In the genomic region with DNA sequence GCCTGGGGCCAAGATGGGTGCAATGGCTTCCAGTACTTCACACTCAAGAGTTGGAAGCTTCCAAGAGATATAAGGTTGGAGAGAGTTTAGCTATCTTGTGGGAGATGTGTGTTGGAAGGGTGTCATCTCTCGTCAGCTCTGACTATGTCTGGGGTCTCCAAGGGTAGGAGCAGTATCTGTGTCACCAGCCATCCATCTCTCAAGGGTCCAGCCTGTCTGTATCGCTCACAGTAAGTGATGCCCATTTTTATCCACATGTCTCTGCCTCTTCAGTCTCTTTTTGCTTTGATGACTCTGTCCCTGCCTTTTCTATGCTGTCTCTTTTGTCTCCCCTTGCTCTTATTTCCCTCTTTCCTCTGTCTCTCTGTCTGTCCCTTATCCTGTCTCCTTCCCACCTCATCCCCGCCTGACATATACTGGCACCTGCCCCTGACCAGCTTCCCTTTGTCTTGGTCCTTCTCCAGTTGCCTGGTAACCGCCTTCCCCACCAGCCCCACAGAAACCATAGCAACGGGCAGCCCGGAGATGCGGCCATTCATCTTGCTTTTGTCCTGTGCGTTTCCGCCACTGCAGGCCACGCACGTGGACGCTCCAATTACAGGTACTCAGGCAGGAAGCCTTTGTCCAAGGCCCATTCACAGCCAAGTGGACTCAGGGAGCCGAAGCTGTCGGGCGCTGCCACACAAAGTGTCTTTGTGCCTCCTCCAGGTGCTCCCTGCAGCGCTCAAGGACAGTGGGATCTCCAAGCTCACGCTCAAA, we compare ENCODE assay signal across 10 mouse cellular contexts.
DNase-seq lines count a peak whose midpoint lies in the region; ATAC-seq and TF ChIP-seq lines count a peak whose summit lies in the region.
"Had no signal": no experiment of that assay in that cellular context is flagged by ENCODE, and none has a peak within 500 bp of the region (broad histone marks: within the 10 kb centered on the region; RNA-seq: fewer than 3 reads in every experiment).

No protein-coding gene starts in this region.

- TF ChIP-seq CTCF in left cerebral cortex, adult 2 months (IDR thresholded peaks at IDR 0.05) = no peak

- H3K9ac ChIP-seq in forebrain, embryonic 16.5 days (replicated peaks; ENCODE audit: low read depth, low read length) = peak overlapping the region; percentile 41
- 0 out of 2 replicates have a peak overlapping the region, but pooled peaks have one; percentile 16 for H3K9ac ChIP-seq in neural tube, embryonic 14.5 days (replicated peaks; ENCODE audit: low read depth, low read length)

- H3K4me1 ChIP-seq in forebrain, embryonic 16.5 days (replicated peaks; ENCODE audit: control insufficient read depth, insufficient read depth, low read length) = peaks cover 12% of the 10 kb centered on the region
- peaks cover 12% of the 10 kb centered on the region for H3K4me1 ChIP-seq in neural tube, embryonic 14.5 days (ENCODE audit: control insufficient read depth, insufficient read depth, low read length)

- no peak overlapping the region for H3K4me3 ChIP-seq in forebrain, embryonic 16.5 days (replicated peaks; ENCODE audit: low read length)
- no peak overlapping the region for H3K4me3 ChIP-seq in left cerebral cortex, adult 2 months
- no peak overlapping the region for H3K4me3 ChIP-seq in neural tube, embryonic 14.5 days (ENCODE audit: low read depth, low read length)

- peak overlapping the region; percentile 43 for H3K27ac ChIP-seq in forebrain, embryonic 16.5 days (ENCODE audit: low read length)
- H3K27ac ChIP-seq in left cerebral cortex, adult 2 months = no peak overlapping the region
- peak overlapping the region; percentile 78 for H3K27ac ChIP-seq in neural tube, embryonic 14.5 days (ENCODE audit: low read depth, low read length)
- H3K27ac ChIP-seq: kidney, postnatal 0 days had no signal

- ATAC-seq in forebrain, embryonic 16.5 days = peak; percentile 80
- peak; percentile 92 for ATAC-seq in neural tube, embryonic 14.5 days (ENCODE audit: low read depth)

- H3K36me3 ChIP-seq in forebrain, embryonic 16.5 days (ENCODE audit: control insufficient read depth, insufficient read depth) = no peaks in the 10 kb centered on the region
- no peaks in the 10 kb centered on the region for H3K36me3 ChIP-seq in neural tube, embryonic 14.5 days (ENCODE audit: control insufficient read depth, insufficient read depth, low read length)
- H3K36me3 ChIP-seq: G1E had no signal

- peak; percentile 24 for DNase-seq in embryo, embryonic 11.5 days (ENCODE audit: low read depth, low spot score)
- peak; percentile 30 to 44 for DNase-seq in left cerebral cortex, adult 2 months (ENCODE audit: extremely low spot score in 1 of 2, low spot score in 2 of 2)
- DNase-seq in thymus, adult 18-20 months = no peak
- no peak for DNase-seq in gastrocnemius, postnatal 4 days (ENCODE audit: low spot score in 2 of 2)
- DNase-seq in thymus, postnatal 0 days (ENCODE audit: low spot score) = no peak
- no peak for DNase-seq in adrenal gland, postnatal 14 days

- H3K9me3 ChIP-seq in forebrain, embryonic 16.5 days (ENCODE audit: control insufficient read depth, low read length) = no peaks in the 10 kb centered on the region
- no peaks in the 10 kb centered on the region for H3K9me3 ChIP-seq in neural tube, embryonic 14.5 days (ENCODE audit: control insufficient read depth, low read length)

- H3K27me3 ChIP-seq in forebrain, embryonic 16.5 days (replicated peaks; ENCODE audit: control insufficient read depth, insufficient read depth, low read length) = no peaks in the 10 kb centered on the region
- H3K27me3 ChIP-seq in neural tube, embryonic 14.5 days (ENCODE audit: control insufficient read depth, insufficient read depth, low read length) = no peaks in the 10 kb centered on the region

- peak overlapping the region; percentile 33 for H3K4me2 ChIP-seq in forebrain, embryonic 16.5 days (ENCODE audit: low read length)
- peak overlapping the region; percentile 12; the same call in 1 of the 2 replicates for H3K4me2 ChIP-seq in neural tube, embryonic 14.5 days (ENCODE audit: low read depth, low read length)

- 8% methylated on average over 17 of the region's 17 CpGs for WGBS in forebrain, embryonic 16.5 days
- 11% methylated on average over 17 of the region's 17 CpGs for WGBS in neural tube, embryonic 14.5 days

- intact Hi-C loops in left cerebral cortex, adult 2 months (cut with DNase I) = no loop called here

Comparison
In these comparisons a context has a peak if more than half of its experiments do, and no peak if none do; other contexts are left out.
1. DNase-seq: peak in embryo, embryonic 11.5 days (single experiment) and left cerebral cortex, adult 2 months (2 of 2); none in thymus, adult 18-20 months (0 of 2), gastrocnemius, postnatal 4 days (0 of 2), thymus, postnatal 0 days (single experiment) and adrenal gland, postnatal 14 days (single experiment).